Mouse (Mus musculus): Measurements from ENCODE around the gene Qrfpr.

The Qrfpr gene

DNA sequence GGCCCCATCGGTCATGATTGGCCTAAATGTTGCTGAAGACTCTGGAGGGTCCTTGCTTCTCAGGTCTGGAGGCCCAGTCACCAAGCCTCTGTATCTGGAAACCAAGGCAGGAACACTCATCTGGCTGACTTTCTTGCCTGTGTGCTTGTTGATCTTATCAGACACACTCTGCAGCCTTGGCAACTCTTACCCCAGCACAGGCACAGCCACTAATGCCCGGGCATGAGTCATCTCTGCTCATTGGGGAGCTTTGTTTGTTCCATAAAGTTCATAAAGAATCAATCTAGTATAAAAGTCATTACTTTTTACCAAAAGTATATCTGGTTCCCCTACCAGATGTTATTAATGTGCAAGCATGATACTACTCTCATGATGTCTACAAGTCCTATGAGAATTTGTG, 48.4 kb downstream of the Qrfpr start:
- in situ Hi-C loops (cut with MboI; ENCODE audit: low pct_unique_long_range_greater_than_20kb in 1 of 2, low sequenced_read_pairs in 2 of 2, unreplicated experiment in 1 of 2), result no loop called here

DNA sequence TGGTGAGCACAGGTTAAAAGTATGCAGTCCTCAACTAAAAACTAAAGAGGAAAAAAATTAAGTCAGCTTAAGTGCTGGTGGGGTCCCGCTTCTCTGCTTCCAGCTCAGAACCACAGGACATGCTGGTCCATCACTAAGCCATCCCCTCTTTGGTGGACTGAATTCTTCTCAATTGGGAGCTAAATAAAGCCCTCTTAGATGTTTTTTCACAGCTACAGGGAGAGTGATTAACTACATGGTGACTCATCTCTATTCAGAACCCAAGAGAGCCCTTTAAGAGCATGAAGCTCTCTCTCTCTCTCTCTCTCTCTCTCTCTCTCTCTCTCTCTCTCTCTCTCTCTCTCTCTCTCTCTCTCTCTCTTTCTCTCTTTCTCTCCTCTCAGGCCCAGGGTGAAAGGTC, 50.8 kb downstream of the Qrfpr start:
- in situ Hi-C loops (cut with MboI; ENCODE audit: low pct_unique_long_range_greater_than_20kb in 1 of 2, low sequenced_read_pairs in 2 of 2, unreplicated experiment in 1 of 2), result no loop called here

DNA sequence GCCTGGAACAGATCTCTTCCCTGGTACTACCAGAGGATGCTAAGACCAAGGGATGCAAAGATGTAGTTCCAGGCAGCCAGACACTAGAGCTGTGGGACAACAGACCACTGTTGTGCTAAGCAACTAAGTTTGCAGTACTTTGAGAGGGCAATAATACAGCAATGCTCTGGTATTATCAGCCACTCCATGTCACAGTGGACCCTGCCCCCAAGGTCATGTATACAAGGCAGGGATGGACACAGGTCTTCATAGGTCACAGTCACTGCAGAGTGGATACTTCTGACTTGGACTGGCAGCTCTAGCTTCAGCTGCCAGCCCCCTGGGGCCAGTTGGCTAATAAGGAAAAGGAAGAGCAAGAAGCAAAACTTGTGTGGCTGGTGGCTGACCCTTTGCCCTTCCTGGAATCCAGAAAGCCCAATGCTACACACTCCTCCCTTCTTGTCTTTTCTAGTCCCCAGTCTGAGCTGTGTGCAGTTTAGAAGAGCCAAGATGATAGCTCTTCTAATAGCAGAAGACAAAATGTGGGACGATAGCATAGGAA, 51.4 kb downstream of the Qrfpr start:
- in situ Hi-C loops (cut with MboI; ENCODE audit: low pct_unique_long_range_greater_than_20kb in 1 of 2, low sequenced_read_pairs in 2 of 2, unreplicated experiment in 1 of 2), result no loop called here

DNA sequence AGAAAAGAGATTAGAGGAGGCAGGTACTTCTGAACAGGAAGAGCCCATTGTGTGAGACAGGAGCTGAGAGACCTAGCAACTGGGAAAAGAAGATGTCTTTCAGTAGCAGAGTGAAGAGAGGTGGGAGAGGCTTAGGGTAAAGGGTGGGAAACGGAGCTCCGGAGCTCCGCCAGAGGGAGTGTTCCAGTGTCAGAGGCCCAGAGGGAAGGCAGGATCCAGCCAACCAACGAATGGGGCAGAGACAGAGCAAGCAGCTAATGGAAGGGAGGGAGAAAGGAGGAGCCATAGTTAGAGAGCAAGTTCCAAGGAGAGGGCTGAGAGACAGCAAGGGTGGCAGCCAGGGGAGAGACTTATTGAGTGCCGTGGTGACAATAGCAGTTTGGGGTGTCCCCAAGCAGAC, 66.8 kb downstream of the Qrfpr start:
- in situ Hi-C loops (cut with MboI; ENCODE audit: low pct_unique_long_range_greater_than_20kb in 1 of 2, low sequenced_read_pairs in 2 of 2, unreplicated experiment in 1 of 2), result no loop called here

DNA sequence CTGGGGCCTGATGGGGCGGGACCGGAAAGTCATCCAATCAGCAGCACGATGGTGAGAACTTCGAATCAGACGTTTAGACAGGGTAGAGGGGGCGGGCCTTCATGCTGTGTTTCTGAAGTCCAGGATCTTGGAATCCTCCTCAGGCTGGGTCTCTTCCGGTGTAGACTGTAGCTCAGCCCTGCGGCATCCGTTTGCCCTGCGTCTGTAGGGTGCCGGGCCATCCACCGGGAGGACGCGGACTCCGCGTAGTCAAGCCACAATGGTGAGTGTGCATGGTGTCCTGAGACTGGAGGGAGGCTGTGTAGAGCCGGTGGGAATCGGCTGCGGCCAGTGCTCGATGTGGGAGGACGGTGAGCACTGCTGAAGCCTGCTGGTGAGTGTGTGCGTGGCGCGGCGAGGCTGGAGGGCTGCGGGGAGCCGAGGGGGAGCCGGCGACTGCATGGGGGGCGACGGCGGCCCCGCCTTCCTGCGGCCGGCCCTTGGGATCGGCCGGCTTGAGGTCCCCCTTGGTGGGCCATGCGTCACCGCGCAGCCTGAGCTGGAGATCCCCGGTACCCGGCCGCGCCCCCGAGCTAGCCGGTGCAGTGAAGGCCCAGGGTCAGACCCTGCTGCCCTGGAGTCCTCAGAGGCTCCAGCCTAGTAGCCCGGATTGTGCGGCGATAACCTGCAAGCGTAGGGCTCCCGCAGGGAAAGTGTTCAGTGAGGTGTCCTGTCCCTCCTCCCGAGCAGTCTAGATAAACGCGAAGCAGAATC, 71.0 kb downstream of the Qrfpr start, which contains the start of gene D3Ertd254e:
TSS of gene D3Ertd254e (plus strand) at position 84 of the 753 bp plus-strand sequence.
- in situ Hi-C loops (cut with MboI; ENCODE audit: low pct_unique_long_range_greater_than_20kb in 1 of 2, low sequenced_read_pairs in 2 of 2, unreplicated experiment in 1 of 2), result no loop called here

DNA sequence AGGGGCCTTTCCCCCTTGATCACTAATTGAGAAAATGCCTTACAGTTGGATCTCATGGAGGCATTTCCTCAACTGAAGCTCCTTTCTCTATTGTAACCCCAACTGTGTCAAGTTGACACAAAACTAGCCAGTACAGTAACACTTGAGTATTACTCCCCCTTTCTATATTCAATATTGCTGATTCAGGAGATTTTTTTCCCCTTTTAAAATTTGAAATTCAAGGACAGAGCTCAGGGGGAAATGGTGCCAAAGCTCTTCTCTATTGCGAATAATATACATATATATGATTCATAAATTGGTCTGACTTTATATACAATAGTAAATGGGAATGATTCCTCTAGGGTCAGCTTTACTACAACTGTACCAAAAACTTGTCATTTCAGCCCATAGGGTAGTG, 71.6 kb downstream of the Qrfpr start:
- in situ Hi-C loops (cut with MboI; ENCODE audit: low pct_unique_long_range_greater_than_20kb in 1 of 2, low sequenced_read_pairs in 2 of 2, unreplicated experiment in 1 of 2), result no loop called here

DNA sequence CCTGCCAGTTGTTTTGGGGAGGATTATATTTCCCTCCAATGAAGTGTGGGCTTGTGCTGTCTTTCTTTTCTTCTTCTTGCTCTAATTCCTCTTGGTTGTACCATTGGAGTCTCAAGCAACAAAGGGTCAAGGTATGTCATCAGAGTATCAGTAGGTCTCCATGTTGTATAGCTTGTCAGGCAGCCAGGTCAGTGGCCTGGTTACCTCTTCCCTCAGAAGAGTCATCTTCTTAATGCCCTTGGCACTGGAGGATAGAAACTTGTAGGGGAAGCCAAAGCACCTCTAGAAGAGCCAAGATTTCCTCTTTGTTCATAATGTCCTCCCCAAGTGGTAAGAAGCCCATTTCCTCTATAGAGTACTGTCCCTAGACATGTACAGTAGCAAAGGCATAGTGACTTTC, 83.1 kb downstream of the Qrfpr start:
- in situ Hi-C loops (cut with MboI; ENCODE audit: low pct_unique_long_range_greater_than_20kb in 1 of 2, low sequenced_read_pairs in 2 of 2, unreplicated experiment in 1 of 2), result loop anchor here (5.0 to 25.0 kb wide), 3 partner anchors 164 to 452 kb away; no protein-coding TSS in a partner anchor

DNA sequence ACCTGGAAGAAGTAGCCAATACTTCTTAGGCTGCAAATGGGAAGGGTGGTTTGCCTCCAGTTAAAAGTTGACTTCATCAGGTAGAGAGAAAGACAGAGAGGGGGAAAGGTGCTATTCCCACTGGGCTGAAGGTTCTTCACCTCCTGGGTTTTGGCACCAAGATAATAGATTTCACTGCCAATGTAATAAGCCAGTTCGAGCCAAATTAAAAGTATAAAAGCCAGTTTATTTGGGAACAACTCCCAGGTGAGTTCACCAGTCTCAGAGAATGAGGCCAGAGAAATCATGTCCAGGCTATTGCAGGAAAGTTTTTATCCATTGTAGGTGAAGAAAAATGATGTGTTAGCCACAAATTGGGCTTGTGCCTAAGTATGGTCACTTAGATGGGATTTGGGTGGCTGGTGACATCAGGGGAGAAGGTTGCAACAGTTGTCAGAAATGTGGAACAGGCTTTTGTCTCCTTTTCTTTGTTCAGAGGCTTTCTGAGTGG, 83.9 kb downstream of the Qrfpr start:
- in situ Hi-C loops (cut with MboI; ENCODE audit: low pct_unique_long_range_greater_than_20kb in 1 of 2, low sequenced_read_pairs in 2 of 2, unreplicated experiment in 1 of 2), result loop anchor here (5.0 to 25.0 kb wide), 3 partner anchors 163 to 451 kb away; no protein-coding TSS in a partner anchor

DNA sequence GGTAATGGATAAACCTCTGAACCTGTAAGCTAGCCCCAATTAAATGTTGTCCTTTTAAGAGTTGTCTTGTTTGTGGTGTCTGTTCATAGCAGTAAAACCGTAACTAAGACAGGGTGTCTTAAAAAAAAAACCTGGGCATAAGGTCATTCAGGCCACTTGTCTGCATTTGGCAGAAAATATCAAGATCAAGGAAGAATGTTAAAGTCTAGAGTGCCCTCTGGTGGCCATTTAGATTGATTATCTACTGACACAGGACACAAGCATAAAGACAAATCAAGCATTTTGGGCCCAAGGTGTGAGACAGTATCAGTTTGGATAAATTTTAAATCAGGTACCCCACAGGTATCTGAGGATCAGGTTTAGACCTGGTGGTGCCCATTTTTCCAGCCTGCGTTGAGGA, 84.6 kb downstream of the Qrfpr start:
- in situ Hi-C loops (cut with MboI; ENCODE audit: low pct_unique_long_range_greater_than_20kb in 1 of 2, low sequenced_read_pairs in 2 of 2, unreplicated experiment in 1 of 2), result loop anchor here (5.0 to 25.0 kb wide), 3 partner anchors 163 to 450 kb away; no protein-coding TSS in a partner anchor

DNA sequence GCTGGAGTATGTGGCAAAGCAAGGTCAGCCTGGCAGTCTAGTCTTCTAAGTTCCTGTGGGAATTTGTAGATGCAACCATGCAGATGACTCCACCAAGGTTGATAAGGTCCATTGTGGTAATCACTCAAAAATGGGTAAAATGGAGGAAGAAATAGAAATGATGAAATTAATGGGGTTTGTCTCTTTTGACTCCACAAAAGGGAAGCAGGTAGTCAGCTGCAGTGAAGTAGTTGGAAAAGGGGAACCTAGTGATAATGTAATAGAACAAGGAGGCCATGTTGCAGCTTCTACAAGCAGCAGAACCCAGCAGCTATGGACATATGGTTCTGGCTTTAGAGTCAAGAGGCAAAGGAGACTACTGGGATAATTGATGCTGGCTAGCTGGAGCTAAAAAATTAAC, 86.0 kb downstream of the Qrfpr start:
- in situ Hi-C loops (cut with MboI; ENCODE audit: low pct_unique_long_range_greater_than_20kb in 1 of 2, low sequenced_read_pairs in 2 of 2, unreplicated experiment in 1 of 2), result loop anchor here (5.0 to 25.0 kb wide), 3 partner anchors 161 to 449 kb away; no protein-coding TSS in a partner anchor

Measured in mouse embryonic stem cell (cell line).